Mouse (Mus musculus) T-helper 2 cell (primary cell): ENCODE measurements around the gene Begain.

Experiments
- in situ Hi-C: fragments of 300-600 bp; cut with MboI, MseI; formaldehyde crosslinking; loops from one replicate; pipeline ENCODE4 v1.15.1; 2025; ENCODE audit warnings: high pct_unique_total_duplicates

Begain gene

GRCm38 (mm10) chr12:109053020-109053806 is 14.8 kb downstream of the Begain start:
- in situ Hi-C loops: no loop called here

DNA sequence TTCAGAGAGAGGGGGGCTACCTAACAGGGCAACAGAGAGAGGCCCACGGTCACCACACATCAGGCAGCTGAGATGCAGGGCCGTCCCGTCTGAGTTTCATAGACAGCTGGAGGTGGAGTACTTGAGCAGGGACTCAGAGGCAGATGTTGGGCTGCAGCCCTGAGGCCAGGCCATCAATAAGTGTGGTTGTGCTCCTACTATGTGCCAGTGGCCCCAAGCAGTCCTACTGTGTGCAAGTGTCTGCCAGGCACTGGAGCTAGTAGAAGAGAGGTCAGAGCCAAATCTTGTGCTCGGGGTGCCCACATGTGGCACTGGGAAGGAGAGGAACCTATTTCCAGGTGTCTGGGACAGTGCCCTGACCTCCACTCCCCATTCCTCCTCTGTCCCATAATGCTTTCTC is 18.1 kb downstream of the Begain start:
- in situ Hi-C loops: no loop called here

DNA sequence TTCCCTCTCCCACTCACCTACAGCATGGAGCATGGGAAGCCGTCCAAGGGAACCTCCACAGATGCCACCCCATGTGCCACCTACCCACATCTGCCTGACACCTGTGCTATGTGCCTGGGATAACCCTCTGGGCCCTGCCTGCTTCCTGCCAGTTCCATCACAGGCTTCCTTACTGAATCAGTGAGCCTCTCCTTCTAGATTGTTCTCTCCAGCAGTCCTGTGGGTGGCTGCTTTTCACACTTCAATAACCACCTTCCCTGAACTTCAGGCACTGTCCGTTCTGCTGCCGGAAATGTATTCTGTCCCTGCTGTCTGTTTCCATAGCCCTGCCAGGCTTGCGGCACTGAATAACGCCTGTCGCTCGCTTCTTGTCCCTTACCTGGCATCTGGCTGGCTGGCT is 22.4 kb downstream of the Begain start:
- in situ Hi-C loops: no loop called here

- in situ Hi-C loops: no loop called here
These were observed 23.5 kb downstream of the Begain start for GRCm38 (mm10) chr12:109044497-109044896.

DNA sequence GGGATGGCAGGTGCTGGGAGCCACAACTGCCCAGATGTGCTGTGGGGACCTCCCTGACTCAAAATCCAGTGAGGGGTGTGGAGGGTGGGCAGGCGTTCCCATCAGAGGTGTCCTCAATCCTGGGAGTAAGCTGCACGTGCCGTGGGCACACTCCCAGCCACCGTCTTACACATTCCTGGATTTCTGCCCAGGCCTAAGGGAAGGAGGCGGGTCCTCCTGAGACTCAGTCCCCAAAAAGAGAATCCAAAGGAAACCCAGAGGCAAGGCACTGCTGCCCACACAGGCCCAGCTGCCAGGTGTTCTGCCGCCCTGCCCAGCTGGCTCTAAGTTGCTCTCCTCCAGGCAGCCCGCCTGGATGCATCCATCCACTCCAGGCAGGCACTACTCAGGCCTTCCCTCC is 28.7 kb downstream of the Begain start:
- in situ Hi-C loops: no loop called here

DNA sequence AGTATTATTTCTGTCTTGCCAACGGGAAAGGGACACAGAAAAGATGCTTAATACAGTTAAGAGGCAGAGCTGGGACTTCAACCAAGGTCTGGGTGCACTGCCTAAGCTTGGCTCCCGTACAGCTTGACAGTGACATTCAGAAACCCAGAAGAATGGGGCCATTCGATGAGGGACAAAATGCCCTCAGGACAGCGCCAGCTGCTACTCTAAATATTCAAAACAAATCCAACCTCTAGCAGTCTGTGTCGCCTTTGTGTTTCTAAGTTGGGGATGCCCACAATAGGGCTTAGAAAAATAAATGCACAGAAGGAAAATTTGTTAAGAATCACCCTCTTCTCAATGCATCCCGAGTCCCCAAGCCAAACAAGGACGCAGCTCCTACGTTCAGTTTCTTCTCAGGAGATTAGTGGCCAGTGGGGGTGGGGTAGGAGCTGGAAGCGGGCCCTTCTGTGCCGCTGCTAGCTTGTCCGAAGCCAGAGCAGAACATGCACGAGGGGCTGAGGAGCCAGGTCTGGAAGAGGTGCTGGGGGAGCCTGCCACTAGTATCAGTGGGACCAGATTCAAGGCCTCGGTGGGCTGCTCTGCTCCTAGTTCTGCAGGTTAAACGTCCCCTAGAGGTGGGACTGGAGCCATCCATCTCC is 29.7 kb downstream of the Begain start:
- in situ Hi-C loops: no loop called here

GRCm38 (mm10) chr12:109037026-109037425 is 31.0 kb downstream of the Begain start:
- in situ Hi-C loops: no loop called here

DNA sequence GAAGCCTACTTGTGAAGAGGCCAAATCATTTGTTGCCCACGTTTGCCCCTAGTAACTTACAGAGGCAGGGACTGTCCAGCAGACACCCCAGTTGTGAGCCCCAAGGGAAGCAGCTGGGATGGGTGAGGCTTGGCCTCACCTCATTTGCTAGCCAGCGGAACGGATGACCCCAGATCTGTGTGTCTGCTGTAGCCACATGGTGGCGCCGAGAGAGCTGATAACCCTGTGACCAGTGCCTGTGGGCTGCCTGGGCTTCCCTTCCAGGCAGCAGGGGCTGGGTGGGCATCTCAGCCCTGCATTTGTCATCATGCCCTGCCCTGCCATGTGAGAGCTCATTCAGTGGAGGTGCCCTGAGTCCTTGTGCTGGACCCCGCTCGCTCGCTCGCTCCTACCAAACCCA is 44.2 kb downstream of the Begain start:
- in situ Hi-C loops: loop anchor here (10.0 kb wide), 1 partner anchor 371 kb away; no protein-coding TSS in a partner anchor

DNA sequence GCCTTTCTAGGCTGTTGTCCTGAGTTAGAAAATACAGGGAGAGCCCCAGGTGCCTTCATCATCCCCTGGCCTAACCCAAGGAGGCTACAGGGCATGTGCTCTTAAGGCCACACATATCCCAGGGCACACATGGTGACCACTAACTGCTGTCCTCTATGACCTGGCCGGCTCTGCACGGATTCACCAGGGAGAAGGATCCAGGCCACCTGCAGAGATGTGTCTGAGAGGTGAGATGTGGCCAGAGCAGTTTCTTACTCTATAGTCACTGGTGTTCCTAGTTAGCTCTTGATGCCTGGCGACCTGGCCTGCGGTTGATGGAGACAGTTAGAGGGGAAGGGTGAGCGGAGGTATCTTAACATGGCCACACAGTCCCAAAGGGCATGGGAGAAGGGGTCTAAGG is 45.1 kb downstream of the Begain start:
- in situ Hi-C loops: loop anchor here (10.0 kb wide), 1 partner anchor 372 kb away; no protein-coding TSS in a partner anchor

DNA sequence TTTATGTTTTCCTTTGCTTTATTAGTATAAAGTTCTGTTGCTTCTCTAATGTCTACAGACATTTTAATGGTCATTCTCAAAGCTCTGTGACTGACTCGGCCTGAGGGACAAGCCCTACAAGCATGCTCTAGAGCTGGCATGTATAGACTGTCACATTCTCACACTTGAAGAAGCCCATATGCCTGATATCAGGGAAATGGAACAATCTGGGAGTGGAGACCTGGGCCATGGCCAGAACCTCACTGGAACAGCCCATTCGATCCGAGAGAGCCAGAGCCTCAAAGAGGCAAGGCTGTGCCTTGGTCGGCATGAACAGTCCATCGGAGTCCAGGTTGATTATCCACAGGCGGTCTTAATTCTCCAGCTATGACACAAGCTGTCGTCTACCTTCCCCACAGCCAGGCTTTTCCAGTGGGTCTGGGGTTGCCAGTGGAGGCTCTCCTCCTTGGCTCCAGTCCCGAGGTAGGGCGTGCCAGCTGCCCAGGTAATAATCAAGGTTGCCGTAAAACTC is 45.8 kb downstream of the Begain start:
- in situ Hi-C loops: loop anchor here (10.0 kb wide), 1 partner anchor 373 kb away; no protein-coding TSS in a partner anchor

- in situ Hi-C loops: no loop called here
These were observed 57.9 kb downstream of the Begain start for GRCm38 (mm10) chr12:109010070-109010649.

DNA sequence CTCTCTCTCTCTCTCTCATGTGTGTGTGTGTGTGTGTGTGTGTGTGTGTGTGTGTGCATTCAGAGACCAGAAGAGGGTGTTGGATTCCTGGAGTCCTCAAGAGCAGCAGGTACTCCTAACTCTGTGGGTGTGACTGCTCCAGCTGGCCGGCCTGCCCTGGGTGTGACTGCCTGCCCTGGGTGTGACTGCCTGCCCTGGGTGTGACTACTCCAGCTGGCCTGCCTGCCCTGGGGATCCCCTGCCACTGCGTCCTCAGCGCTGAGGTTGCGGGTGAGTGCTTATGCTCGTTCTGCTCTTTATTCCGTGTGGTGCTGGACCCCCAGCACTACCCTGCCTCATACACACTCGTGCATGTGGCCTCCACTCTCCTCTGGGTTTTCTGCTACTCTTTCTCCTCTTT is 65.0 kb downstream of the Begain start:
- in situ Hi-C loops: no loop called here

GRCm38 (mm10) chr12:108997249-108997648 is 70.8 kb downstream of the Begain start:
- in situ Hi-C loops: no loop called here

- in situ Hi-C loops: no loop called here
These were observed 71.9 kb downstream of the Begain start for GRCm38 (mm10) chr12:108995976-108996636.

DNA sequence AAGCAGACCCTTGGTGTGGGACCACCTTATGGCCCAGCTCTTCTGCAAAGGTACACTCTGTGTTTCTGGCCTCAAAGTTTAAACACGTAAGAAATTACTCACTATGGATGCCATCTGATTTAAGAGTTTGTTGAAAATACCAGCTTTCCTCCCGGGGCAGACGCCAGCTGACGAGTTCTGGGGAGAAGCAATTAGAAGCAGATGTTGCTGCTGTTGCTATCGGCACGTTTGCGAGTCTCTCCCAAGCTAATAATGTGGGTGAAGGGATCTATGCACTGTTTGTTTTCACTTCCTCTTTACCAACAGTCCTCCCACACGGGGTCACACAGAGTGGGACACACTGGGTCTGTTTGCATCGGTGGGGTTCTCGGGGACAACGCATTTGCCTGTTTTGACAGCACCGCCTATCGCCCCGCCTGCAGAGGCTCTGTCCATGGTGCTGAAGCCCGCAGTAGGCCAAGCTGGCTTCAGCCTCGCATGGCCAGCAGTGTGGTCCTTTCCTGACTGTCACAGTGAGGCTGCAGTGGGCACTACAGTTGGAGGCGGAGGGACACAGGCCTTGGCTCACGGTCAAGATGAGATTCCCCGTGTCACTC is 73.5 kb downstream of the Begain start:
- in situ Hi-C loops: no loop called here

DNA sequence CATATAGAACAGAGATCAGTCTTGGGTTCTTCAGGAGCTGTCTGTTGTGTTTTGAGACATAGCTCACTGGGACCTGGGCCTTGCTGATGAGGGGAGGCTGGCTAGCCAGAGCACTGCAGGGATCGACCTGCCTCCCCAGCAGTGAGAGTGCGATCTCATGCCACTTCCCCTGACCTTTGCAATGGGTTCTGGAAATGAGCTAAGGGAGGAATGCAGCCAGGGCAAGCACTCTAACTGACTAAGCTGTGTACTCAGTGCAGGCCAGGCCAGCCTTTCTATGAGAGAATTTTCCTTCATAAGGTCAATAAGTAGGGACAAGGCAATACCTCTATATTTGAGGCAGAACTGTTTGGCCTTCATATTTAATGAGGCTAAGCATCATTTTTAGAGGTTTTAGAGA is 75.0 kb downstream of the Begain start:
- in situ Hi-C loops: no loop called here

- in situ Hi-C loops: no loop called here
These were observed 77.6 kb downstream of the Begain start for GRCm38 (mm10) chr12:108990425-108990824.

DNA sequence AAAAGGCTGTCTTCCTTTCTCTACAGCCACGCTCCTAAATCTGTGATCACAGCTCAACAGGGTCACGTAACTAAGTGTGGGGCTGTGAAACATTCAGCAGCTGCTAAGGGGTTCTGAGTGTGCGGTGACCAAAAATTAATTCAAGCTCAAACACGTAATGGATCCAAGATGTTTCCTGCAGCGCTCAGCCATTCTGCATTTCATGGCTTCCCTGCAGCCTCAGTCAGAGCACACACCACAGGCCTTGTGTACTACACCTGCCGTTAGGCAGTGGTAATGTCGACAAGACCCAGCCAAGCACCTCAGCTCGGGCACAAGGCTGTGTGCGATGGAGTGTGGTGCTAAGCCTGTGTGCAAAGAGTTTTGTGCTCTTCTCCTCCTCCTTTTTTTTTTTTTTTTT is 80.6 kb downstream of the Begain start:
- in situ Hi-C loops: no loop called here

- in situ Hi-C loops: no loop called here
These were observed 83.0 kb downstream of the Begain start for GRCm38 (mm10) chr12:108985025-108985424.

GRCm38 (mm10) chr12:108984471-108984870 is 83.5 kb downstream of the Begain start:
- in situ Hi-C loops: no loop called here

GRCm38 (mm10) chr12:108983496-108983895 is 84.5 kb downstream of the Begain start:
- in situ Hi-C loops: no loop called here

GRCm38 (mm10) chr12:108982684-108982960 is 85.4 kb downstream of the Begain start:
- in situ Hi-C loops: no loop called here
